Mouse (Mus musculus) ES-Bruce4 (cell line): ENCODE measurements around the gene Rtn4r.

Experiments
- CTCF ChIP-seq: IDR thresholded peaks from one replicate; pipeline ENCODE4 v1.8.1; 2011; ENCODE audit warnings: low read depth, low read length
- POLR2A ChIP-seq: IDR thresholded peaks from one replicate; pipeline ENCODE4 v1.8.1; 2011; ENCODE audit warnings: low read length; ENCODE audit not compliant: insufficient read depth

- no peak for TF ChIP-seq POLR2A
- TF ChIP-seq CTCF, result no peak
Measured at GRCm38 (mm10) chr16:18130288-18130687, 2.8 kb downstream of the Rtn4r start.
